Mouse (Mus musculus) lung, adult 2 months (tissue): ENCODE results near the gene Cdk1.

Source experiments
- CTCF ChIP-seq: fragments of 200-500 bp; IDR thresholded peaks from 2 replicates; pipeline ENCODE4 v1.5.1; 2011; ENCODE audit warnings: mild to moderate bottlenecking, low read length, control low read depth; ENCODE audit not compliant: insufficient read depth
- POLR2A ChIP-seq: fragments of 200-500 bp; IDR thresholded peaks from 2 replicates; pipeline ENCODE4 v1.6.1; 2011; ENCODE audit warnings: low read depth, mild to moderate bottlenecking, control low read depth, low read length, borderline replicate concordance; ENCODE audit errors: extremely low read depth

- TF ChIP-seq POLR2A = no peak
- no peak for TF ChIP-seq CTCF
These were observed 32.4 kb upstream of the Cdk1 start for GRCm38 (mm10) chr10:69385136-69385535.
